Mouse (Mus musculus): Measurements from ENCODE around the gene Gm3095.
"Not testable (repeated sequence)": the region's sequence is repeated elsewhere in the genome, so short reads cannot be mapped to it uniquely, and the experiment has no call there.

Gene Gm3095

DNA sequence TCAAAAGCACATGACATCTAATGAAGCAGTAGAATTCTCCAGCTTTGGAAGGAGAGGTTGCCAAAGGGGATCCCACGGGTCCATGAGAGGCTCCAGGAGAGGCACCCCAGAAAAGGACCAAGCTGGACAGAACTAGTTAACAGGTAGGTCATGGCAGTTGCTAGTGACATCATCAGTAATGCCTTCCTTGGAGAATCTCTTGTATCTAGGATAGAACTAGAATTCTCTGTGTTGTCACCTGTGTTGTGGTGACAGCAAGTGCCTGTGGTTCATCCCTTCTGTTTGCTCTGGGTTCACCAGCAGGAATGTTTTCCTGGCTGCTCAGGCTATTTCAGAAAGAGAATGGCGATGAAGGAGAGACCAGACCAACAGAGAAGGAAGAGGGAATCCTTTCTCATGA lies at the start of gene Gm3095:
TSS of gene Gm3095 (plus strand) at position 301 of the 400 bp plus-strand sequence.
- DNase-seq (ENCODE audit: low spot score in 2 of 2), result not testable (repeated sequence)

DNA sequence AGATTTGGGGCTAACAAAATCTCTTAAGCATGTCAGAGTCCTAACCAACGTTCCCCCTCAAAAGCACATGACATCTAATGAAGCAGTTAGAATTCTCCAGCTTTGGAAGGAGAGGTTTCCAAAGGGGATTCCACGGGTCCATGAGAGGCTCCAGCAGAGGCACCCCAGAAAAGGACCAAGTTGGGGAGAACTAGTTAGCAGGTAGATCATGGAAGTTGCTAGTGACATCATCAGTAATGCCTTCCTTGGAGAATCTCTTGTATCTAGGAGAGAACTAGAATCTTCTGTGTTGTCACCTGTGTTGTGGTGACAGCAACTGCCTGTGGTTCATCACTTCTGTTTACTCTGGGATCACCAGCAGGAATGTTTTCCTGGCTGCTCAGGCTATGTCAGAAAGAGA lies 31.9 kb upstream of the Gm3095 start, which contains the start of gene Gm3029:
TSS of gene Gm3029 (plus strand) at position 301 of the 400 bp plus-strand sequence.
- DNase-seq (ENCODE audit: low spot score in 2 of 2), result not testable (repeated sequence)

GRCm38 (mm10) chr14:3998094-3998493 lies 34.7 kb downstream of the Gm3095 start, which contains the start of gene Gm3099:
Gene Gm3099 (plus strand): TSS chr14:3998394.
- DNase-seq (ENCODE audit: low spot score in 2 of 2), result not testable (repeated sequence)
